Mouse (Mus musculus) heart, postnatal 0 days (tissue): ENCODE results near the gene Nol4l.

ENCODE experiments used
- CTCF ChIP-seq: IDR thresholded peaks from 2 replicates; pipeline ENCODE4 v1.5.1; 2016; ENCODE audit warnings: antibody characterized with exemption, control low read depth, low read depth
- EP300 ChIP-seq: IDR thresholded peaks from 2 replicates; pipeline ENCODE4 v1.6.1; 2016; ENCODE audit warnings: antibody characterized with exemption, low read depth

GRCm38 (mm10) chr2:153375380-153375779, 154.4 kb downstream of the Nol4l start:
- TF ChIP-seq CTCF: no peak
- no peak for TF ChIP-seq EP300
